Mouse (Mus musculus) CD4-positive, CD25-positive, alpha-beta regulatory T cell, adult 2 months (primary cell): ENCODE results near the gene Wipf1.

ENCODE experiments used
- DNase-seq: peaks from one replicate; pipeline ENCODE4 v3.0.0-alpha.2; 2012; ENCODE audit warnings: low read depth, low spot score

Gene Wipf1

GRCm38 (mm10) chr2:73387806-73388205 lies 141.7 kb downstream of the Wipf1 start:
- DNase-seq: no peak

- DNase-seq: peak; percentile 99
Observed at GRCm38 (mm10) chr2:73386356-73387046, 143.0 kb downstream of the Wipf1 start, which contains the start of gene Gpr155. Gene Gpr155 (minus strand): TSS chr2:73386572.

GRCm38 (mm10) chr2:73385641-73386355 lies 143.7 kb downstream of the Wipf1 start:
- no peak for DNase-seq

- peak; percentile 33 for DNase-seq
Observed at GRCm38 (mm10) chr2:73385172-73385571, 144.4 kb downstream of the Wipf1 start.

- no peak for DNase-seq
Observed at GRCm38 (mm10) chr2:73380298-73380975, 149.1 kb downstream of the Wipf1 start.

GRCm38 (mm10) chr2:73379656-73380055 lies 149.9 kb downstream of the Wipf1 start:
- DNase-seq: no peak
